Mouse (Mus musculus) intestine, postnatal 0 days (tissue): ENCODE results near the gene Tmem50a. TPM values are rescaled to one million over a fixed set of nuclear protein-coding genes. Genes with fewer than 3 reads are reported as not detected.

Experiments used
- ATAC-seq: fragments of 200-750 bp; cut with Nextera tagmentation; 2 replicates; pipeline ENCODE4 v1.8.0; 2017; ENCODE audit warnings: mild to moderate bottlenecking, moderate TSS enrichment, moderate library complexity
- H3K27ac ChIP-seq: fragments of 300-500 bp; sonication (generic); 2 replicates; pipeline ENCODE4 v1.5.1; 2014; ENCODE audit warnings: mild to moderate bottlenecking, low read depth, low read length, moderate library complexity
- H3K27me3 ChIP-seq: fragments of 300-500 bp; sonication (generic); replicated peaks from 2 replicates; pipeline ENCODE4 v1.6.1; 2014; ENCODE audit warnings: low read length, mixed read lengths; ENCODE audit not compliant: control insufficient read depth, insufficient read depth
- H3K36me3 ChIP-seq: fragments of 300-500 bp; sonication (generic); 2 replicates; pipeline ENCODE4 v1.6.1; 2014; ENCODE audit warnings: mild to moderate bottlenecking, moderate library complexity; ENCODE audit not compliant: control insufficient read depth, insufficient read depth
- H3K4me1 ChIP-seq: fragments of 300-500 bp; sonication (generic); replicated peaks from 2 replicates; pipeline ENCODE4 v1.6.1; 2014; ENCODE audit warnings: antibody characterized with exemption, low read length, mixed read lengths; ENCODE audit not compliant: control insufficient read depth, insufficient read depth
- H3K4me2 ChIP-seq: fragments of 300-500 bp; sonication (generic); replicated peaks from 2 replicates; pipeline ENCODE4 v1.6.1; 2014; ENCODE audit warnings: low read depth, mild to moderate bottlenecking, moderate library complexity
- H3K4me3 ChIP-seq: fragments of 300-500 bp; sonication (generic); 2 replicates; pipeline ENCODE4 v1.5.1; 2014; ENCODE audit warnings: low read depth, low read length
- H3K9ac ChIP-seq: fragments of 300-500 bp; sonication (generic); 2 replicates; pipeline ENCODE4 v1.6.1; 2014; ENCODE audit warnings: mild to moderate bottlenecking, low read depth, low read length
- H3K9me3 ChIP-seq: fragments of 300-500 bp; sonication (generic); 2 replicates; pipeline ENCODE4 v1.6.1; 2016; ENCODE audit warnings: mixed run types; ENCODE audit not compliant: control insufficient read depth
- CTCF ChIP-seq: sonication (generic); IDR thresholded peaks from 2 replicates; pipeline ENCODE4 v1.5.1; 2016; ENCODE audit warnings: low read depth, mild to moderate bottlenecking, control low read depth, antibody characterized with exemption, moderate library complexity
- WGBS: fragments of 180-500 bp; shearing (Covaris S2); extraction: QIAGEN DNeasy Blood & Tissue Kit; methylation state at CpG from one replicate; pipeline ENCODE4 v1.1.7; 2014; 5-methylcytosine and 5-hydroxymethylcytosine counted together
- polyA plus RNA-seq: library from polyadenylated mRNA; unstranded; fragments of >200 nt; fragmentation: Nextera tagmentation; extraction: Ambion mirVana; gene quantifications from 2 replicates; pipeline ENCODE4 v1.2.1, GENCODE M21; 2015

Tmem50a gene
- polyA plus RNA-seq, 1 experiment from 2014 or later, result 129 TPM

DNA sequence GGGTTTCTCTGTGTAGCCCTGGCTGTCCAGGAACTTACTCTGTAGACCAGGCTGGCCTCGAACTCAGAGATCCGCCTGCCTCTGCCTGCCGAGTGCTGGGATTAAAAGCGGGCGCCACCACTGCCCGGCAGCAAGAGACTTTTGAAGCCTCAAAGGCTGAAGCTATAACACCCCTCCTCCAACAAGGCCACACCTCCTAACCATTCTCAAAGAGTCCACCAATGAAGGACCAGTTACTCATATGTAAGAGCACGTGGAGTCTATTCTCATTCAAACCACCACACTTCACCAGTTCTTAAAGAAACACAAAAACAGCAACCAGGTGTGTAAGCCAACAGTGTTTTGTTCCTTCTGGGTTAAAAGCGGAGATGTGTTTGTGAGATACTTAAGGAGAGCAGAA lies 47.2 kb downstream of the Tmem50a start:
- Histone ChIP-seq H3K4me1 (no peaks in the 10 kb centered on the region), H3K9me3 (no peaks in the 10 kb centered on the region), H3K27ac (no peak overlapping the region), H3K27me3 (0 out of 2 replicates have a peak, but pooled peaks cover 10% of the 10 kb centered on the region), H3K4me2 (no peak overlapping the region), H3K36me3 (no peaks in the 10 kb centered on the region), H3K4me3 (no peak overlapping the region), H3K9ac (no peak overlapping the region)
- TF ChIP-seq CTCF, result no peak
- 90% methylated on average over 8 of the region's 8 CpGs for WGBS
- ATAC-seq, result no peak

DNA sequence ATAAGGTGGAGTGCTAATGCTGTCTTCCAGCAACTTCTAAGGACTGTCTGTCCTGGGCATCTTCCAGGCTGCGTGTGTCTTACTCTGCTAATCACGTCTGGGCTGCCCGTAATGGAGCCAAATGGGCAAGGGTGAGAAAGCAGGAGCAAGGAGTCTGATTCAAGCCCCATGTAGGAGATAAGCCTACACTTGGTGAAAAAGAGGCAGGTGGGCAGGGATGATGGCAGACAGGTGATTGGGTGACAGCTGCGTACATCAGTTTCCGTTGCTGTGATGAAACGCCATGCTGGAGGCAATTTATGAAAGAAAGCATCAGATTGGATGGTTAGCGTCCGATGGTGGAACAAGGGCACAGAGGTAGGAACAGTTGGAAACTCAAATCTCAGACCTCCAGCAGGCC lies 47.6 kb downstream of the Tmem50a start:
- no peak for ATAC-seq

DNA sequence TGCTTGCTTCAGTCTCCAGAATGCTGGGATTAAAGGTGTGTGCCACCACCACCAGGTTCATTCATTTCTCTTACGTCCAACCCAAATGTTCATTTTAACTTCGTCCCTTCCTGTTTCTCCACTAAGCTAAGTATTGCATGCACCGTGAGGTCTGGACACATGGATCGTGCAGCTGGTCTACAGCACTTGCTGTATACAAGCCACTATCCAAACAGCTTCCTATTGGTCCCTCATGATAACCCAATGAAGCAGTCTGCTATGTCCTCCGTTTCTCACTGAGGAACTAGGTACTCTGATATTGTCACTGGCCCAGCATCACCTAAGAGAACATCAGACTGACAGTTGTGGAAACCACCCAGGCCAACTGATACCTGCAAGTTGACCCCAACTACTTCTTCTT lies 49.0 kb downstream of the Tmem50a start:
- Histone ChIP-seq H3K9me3 (no peaks in the 10 kb centered on the region), H3K27me3 (0 out of 2 replicates have a peak, but pooled peaks cover 10% of the 10 kb centered on the region), H3K27ac (no peak overlapping the region), H3K4me1 (no peaks in the 10 kb centered on the region), H3K4me2 (no peak overlapping the region), H3K9ac (no peak overlapping the region), H3K4me3 (no peak overlapping the region), H3K36me3 (no peaks in the 10 kb centered on the region)
- no peak for ATAC-seq
- TF ChIP-seq CTCF, result no peak
- WGBS, result 78% methylated on average over 5 of the region's 5 CpGs

More for the DNA sequence above, 47.6 kb downstream of the Tmem50a start:
- Histone ChIP-seq H3K4me2 (no peak overlapping the region), H3K27me3 (0 out of 2 replicates have a peak, but pooled peaks cover 10% of the 10 kb centered on the region), H3K27ac (no peak overlapping the region), H3K9me3 (no peaks in the 10 kb centered on the region), H3K4me3 (no peak overlapping the region), H3K36me3 (no peaks in the 10 kb centered on the region), H3K9ac (no peak overlapping the region), H3K4me1 (no peaks in the 10 kb centered on the region)
- TF ChIP-seq CTCF, result no peak
- WGBS, result 94% methylated on average over 8 of the region's 8 CpGs

DNA sequence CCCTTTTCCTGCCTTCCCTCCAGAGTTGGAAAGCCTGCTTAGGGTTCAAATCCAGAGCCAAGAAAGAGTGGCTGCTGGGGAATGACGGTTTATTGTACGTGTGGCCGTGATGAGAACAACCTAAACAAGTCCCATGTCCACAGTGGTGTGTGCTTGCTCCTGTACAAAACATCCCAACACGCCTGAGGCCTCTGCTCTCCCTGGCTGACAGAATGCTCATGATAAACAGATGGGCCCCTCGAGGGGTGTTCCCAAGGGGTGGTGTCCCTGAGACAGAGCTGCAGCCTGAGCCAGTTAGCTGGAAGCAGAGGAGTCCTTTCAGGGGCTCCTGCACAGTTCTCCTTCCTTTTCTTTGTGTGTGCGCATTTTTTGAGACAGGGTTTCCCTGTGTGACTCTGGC lies 49.5 kb downstream of the Tmem50a start:
- Histone ChIP-seq H3K9ac (no peak overlapping the region), H3K36me3 (no peaks in the 10 kb centered on the region), H3K4me2 (no peak overlapping the region), H3K27me3 (0 out of 2 replicates have a peak, but pooled peaks cover 8% of the 10 kb centered on the region), H3K4me1 (no peaks in the 10 kb centered on the region), H3K9me3 (no peaks in the 10 kb centered on the region), H3K27ac (no peak overlapping the region), H3K4me3 (no peak overlapping the region)
- ATAC-seq, result no peak
- WGBS, result 68% methylated on average over 6 of the region's 6 CpGs
- TF ChIP-seq CTCF, result no peak

DNA sequence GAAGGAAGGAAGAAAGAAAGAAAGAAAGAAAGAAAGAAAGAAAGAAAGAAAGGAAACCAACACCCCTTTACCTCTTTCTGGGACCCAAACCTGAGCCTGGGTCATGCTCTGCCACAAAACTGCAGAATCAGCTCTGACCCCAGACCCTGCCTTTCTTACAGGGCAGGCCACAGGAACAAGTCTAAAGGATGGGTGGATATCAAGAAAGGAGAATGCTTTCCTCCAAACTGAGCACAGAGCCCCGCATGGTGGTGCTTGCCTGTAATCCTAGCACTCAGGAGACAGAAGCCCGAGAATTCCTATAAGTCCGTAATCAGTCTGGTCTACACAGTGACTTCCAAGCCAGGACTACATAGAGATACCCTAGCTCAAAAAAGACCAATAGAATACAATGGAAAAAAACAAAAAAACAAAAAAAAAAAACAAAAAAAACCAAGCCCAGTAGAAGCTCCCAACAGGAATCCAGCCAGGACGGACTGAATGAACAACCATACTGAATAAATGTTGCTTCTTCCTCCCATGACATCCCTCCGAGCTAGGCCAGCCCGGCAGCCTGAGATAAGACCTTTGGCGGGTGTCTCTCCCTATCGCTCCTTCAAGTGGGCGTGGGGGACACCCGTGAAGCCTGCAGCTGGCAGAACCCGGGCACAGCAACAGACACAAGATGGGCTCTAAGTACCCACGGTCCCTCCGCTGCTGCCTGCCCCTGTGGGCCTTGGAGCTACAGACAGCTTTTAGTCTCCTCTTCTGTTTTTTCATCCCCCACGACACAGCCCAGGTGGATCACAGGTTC lies 50.7 kb downstream of the Tmem50a start, which contains the start of gene Rhd:
Rhd (plus strand) TSS at position 600 of the 793 bp plus-strand sequence.
- no peaks in the 10 kb centered on the region for H3K36me3 ChIP-seq
- 0 out of 2 replicates have a peak, but pooled peaks cover 2% of the 10 kb centered on the region for H3K27me3 ChIP-seq
- no peak within 1 kb of the TSS for H3K4me2 ChIP-seq
- WGBS, result 58% methylated on average over 14 of the region's 14 CpGs
- H3K4me3 ChIP-seq, result no peak within 1 kb of the TSS
- no peaks in the 10 kb centered on the region for H3K9me3 ChIP-seq
- no peak within 1 kb of the TSS for H3K9ac ChIP-seq
- no peak for TF ChIP-seq CTCF
- H3K4me1 ChIP-seq, result no peaks in the 10 kb centered on the region
- H3K27ac ChIP-seq, result no peak within 1 kb of the TSS
- no peak for ATAC-seq

DNA sequence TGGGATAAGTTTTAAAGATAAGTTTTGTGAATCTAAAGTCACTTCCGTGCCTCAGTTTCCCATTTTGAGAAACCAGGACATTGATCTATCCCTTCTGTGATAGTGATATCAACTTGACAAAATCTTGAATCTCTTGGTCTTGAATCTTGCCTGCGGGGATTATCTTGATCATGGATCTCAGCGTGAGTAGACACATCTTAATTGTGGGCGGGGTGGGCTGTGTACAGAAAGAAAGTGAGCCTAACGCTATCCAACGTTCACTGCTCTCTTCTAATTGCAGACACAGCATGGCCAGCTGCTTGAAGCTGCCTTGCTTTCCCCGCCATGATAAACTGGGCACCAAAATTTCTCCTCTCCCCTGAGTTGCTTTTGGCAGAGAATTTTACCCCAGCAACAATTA lies 51.8 kb downstream of the Tmem50a start:
- ATAC-seq, result no peak
- no peak overlapping the region for H3K9ac ChIP-seq
- no peaks in the 10 kb centered on the region for H3K36me3 ChIP-seq
- H3K27ac ChIP-seq, result no peak overlapping the region
- no peak overlapping the region for H3K4me2 ChIP-seq
- H3K9me3 ChIP-seq, result no peaks in the 10 kb centered on the region
- TF ChIP-seq CTCF, result no peak
- WGBS, result 65% methylated on average over 7 of the region's 7 CpGs
- no peak overlapping the region for H3K4me3 ChIP-seq
- 0 out of 2 replicates have a peak, but pooled peaks cover 2% of the 10 kb centered on the region for H3K27me3 ChIP-seq
- no peaks in the 10 kb centered on the region for H3K4me1 ChIP-seq
